Mouse (Mus musculus): ENCODE data around the gene Lrtm2.
A peak's percentile ranks its signal among the peaks of the same experiment; 100 is the strongest.

Gene Lrtm2

DNA sequence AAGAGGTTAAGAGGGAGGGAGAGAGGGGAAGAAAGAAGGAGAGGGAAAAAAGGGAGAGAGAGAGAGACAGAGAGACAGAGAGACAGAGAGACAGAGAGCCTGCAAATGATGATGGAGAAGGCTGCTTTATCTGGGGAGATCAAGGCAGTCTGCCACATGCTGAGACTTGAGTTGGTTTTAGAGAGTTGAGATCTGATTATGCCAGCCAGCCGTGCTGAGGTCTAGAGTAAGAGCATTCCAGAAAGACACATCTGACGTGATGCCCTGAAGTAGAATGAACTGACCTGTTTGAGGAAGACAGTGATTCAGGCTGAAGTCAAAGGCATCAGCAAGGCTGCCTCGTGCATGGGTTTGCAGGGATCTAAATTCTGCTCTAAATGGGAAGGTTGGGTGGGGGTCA is 3.3 kb upstream of the Lrtm2 start:
- no peak for DNase-seq

DNA sequence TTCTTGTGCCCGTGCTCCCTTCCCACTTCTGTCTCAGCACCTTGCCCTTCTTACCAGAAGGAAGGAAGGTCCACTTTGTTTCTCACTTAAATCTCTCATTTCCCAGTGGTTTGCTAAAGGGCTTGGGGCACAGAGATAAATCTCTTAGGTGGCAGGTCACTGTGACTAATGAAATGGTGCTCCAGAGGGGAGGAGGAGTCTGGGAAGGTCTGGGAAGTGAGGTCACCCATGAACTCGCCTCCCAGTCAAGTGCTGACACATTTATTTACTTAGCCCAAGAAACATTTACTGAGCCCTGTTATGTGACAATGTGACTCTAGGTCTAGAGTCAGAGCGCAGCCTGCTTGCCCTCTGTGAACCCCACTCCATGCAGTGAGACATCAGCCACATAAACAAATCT is 2.6 kb upstream of the Lrtm2 start:
- no peak for DNase-seq

DNA sequence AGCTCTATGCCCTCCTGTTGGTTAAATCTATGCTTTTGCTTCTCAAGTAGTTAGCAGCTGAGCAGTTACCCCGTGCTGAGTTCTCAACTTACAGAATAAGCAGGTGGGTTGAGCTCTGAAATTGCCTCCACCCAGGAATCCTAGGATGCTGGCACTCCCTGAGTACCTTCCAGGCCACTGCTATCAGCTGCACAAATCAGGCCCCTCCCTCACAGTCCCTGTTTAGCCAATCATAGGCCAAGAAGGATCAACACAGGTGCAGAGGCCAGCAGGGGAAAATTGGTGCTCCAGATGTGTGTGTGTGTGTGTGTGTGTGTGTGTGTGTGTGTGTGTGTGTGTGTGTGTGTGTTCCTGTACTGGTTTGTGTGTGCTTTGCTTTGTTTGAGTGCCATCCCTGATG is 1.5 kb upstream of the Lrtm2 start:
- DNase-seq = no peak

DNA sequence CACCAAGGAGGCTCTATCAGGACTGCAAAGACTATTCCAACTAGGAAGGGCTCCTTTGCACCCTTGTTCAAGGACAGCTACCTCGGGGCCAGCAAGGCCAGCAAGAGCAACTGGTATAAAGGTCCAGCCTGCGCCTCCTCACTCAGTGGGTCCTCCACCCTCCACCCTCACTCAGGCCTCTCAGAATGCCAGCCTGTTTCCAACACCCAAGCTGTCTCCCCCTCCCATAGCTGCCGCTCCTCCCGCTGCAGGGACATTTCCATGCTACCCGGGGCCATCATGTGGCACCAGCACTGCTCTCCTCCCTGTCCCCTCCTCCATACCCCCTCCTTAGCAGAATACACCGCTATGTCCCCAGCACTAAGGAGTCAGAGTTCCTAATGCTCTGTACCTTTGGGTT is 630 bp downstream of the Lrtm2 start:
- no peak for DNase-seq

DNA sequence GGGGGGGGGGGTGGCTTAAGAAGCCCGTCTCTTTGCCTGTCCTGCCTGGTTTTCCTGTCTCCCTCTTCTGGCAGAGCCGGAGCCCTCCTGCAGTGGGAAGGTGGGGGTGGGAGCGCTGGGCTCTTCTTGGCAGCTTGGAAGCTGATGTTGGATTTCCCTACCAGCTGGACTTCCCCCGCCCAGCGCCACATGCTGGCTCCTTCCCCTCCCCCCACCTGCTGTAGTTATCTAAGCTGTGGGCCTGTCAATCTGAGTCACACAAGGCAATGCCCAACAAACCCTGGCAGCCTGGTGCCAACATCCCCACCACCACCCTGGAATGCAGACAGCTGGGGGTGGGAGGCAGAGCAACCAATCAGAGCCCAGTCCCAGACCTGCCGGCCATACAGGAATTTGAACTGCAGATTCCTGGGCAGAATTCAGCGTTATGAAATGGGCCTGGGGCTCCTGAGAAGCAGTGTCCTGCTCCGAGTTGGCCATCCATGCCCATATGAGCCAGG is 1.3 kb downstream of the Lrtm2 start:
- DNase-seq = peak in 1 of 2 experiments; percentile 42

DNA sequence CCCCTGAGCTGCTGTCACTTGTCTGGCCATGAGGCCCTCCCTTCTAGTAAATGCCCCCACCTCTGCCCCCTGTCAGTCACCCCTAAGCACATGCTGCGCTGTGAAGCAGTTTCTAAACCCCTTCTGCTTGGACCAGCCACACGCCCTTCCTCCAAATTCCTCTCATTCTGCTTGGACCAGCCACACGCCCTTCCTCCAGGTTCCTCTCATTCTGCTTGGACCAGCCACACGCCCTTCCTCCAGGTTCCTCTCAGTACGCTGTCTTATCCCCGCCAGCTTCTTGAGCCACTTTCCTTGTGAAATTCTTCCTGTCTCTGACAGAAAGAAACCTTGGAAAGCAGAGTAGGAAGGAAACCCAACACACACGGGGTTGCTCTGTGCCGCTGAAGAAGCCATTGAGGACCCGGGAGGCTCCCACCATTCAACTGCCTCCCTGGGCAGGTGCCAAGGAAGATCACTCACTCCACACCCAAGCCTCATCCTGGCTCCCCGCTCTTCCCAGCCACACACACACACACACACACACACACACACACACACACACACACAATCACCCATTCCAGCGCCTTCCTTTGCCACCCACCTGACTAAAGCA is 1.9 kb downstream of the Lrtm2 start:
- DNase-seq = no peak

DNA sequence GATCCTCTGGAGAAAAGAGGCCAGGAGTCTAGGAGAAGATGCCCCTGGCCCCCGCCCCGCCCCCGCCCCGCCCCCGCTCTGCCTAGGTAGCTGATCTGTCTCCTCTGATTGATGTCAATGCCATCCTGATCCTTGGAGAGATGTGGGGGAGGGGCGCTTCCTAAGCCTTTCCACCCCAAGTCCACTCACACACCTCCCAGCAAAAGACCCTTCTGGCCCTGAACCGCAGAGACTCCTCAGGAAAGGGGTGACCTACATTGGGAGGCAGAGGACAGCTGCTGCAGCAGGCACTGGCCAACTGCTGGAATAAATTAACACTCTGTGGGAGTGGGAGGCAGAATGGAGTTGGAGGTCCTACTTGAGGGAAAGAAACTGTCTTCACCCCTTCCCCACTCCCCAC is 4.0 kb downstream of the Lrtm2 start:
- no peak for DNase-seq

DNA sequence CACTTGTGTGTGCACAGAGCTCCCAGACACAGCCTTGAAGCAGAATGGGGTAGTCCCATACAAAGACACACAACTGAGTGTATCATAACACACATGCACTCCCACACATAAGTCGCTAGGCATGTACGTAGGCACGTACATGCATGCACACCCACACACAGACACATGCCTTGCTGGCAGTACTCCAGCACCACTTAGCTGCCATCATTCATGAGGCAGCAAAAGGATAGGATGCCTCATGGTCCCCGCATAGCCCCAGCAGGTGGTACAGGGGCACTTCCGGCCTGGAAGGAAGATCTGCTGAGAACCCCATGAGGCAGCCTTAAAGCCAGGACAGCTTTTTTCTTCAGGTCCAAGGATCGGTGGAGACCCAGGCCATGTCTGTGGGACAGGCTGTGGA is 4.6 kb downstream of the Lrtm2 start:
- DNase-seq = no peak

DNA sequence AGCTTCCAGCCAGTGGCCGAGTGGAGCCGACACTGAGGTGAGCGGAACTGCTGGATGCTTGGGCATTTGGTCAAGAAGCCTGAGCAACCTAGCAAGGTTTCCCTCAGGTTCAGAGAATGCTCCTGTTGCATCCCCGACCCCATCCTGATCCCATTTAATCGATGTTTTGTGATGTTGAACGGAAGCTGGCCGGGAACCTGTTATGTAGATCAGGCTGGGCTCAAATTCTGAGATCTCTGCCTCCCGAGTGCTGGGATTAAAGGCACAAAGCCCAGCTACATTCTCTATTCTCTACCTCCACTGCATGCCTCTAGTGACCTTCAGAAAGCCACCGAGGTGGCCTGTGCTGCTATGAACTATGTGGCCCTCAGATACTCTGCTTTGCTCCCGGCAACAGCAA is 5.8 kb downstream of the Lrtm2 start:
- no peak for DNase-seq

DNA sequence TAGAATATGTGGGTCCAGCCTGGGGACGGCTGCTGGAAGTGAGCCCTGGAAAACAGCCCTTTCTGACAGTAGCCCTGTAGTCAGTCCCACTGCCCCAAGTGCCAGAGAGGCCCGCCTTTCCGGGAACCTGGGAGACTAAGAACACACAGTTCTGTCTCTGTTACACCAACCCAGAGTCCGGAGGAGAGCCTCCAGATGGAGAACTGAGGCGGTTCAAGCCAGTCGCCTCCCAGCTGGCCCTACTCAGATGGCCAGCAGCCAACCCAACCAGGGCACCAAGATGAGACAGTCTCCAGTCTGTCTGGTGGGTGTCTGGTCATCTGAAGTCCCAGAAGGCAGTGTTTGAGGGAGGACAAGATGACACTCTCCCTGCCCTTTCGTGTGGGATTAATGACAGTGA is 8.8 kb downstream of the Lrtm2 start:
- no peak for DNase-seq

DNA sequence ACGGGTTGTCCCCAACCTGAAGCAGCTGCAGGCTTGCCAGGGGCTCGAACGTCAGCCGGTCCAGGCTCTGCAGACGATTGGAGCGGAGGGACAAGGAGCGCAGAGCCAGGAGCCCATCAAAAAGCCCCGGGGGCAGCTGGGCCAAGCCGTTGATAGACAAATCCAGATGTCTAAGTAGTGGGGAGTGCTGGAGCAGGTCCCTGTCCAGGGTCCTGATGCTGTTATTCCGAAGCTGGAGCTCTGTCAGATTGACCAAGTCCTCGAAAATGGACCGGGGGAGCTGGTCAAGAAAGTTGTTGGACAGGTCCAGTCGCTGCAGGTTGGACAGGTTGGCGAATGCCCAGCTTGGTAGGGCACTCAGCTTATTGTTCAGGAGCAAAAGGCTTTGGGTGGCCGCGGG is 10.1 kb downstream of the Lrtm2 start:
- no peak for DNase-seq

DNA sequence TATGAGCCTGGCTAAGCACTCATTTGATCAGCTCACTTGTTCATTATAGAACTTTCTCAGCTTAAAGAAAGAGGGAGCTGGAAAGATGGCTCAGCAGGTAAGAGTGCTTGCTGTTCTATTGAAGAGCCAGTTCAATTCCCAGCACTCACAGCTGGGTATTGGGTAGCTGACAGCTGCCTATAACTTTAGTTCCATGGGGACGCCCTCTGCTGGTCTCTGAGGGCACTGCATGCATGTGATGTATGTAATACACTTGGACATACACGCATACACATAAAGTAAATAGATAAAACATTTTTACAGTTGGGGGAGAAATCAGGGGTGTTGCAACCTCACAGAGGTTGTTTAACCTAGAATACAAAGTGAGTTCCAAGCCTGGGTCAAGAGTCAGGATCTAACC is 11.2 kb downstream of the Lrtm2 start:
- no peak for DNase-seq

DNA sequence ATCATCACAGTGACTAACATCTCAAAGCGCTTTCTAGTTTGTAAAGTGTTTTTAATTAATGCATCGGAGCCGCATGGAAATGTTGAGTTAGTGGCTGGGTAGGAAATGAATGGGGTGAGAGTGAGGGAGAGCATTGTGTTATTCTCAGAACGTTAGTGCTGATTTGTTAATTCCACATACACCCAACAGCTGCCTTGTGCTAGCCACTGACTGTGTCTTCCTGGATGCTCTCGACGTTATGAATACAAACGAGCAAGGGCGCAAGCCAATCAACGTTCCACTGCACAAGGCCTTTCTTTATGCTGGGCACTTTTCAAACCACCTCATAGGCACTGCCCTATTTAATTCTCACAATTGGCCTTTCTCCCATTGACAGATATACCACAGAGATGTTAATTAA is 11.8 kb downstream of the Lrtm2 start:
- no peak for DNase-seq

DNA sequence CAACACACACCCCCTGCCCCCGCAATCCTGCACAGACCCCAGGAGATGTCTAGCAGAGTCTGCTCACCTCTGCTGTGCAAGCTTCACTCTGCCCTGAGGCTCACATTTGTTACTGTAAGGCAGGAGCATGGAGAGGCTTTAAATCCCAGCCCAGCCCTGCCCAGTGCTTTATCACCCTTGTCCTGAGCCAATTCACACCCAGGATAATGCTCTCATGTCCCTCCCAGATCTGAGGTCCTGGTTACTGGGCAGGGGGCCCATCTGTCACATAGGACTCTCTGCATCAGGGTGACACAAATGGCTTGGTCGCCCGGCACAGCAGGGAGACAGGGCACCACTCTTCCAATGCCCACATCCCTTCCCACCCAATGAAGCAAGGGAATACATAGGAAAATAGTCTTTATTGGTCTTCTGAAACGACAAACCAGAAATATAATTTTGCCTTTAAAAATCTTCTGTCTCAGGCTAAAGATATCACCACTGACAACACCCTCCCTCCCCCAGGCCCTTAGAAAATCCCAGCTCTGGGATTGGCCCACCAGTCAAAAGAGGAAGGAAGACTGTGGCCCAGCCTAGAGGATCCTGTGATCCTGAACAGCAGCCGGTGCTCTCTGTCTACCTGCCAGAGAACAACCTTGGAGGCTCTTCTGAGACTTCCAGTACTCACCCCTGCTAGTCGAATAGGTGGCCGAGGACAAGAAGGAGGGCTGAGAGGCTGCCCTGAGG is 15.7 kb downstream of the Lrtm2 start:
- DNase-seq = no peak

DNA sequence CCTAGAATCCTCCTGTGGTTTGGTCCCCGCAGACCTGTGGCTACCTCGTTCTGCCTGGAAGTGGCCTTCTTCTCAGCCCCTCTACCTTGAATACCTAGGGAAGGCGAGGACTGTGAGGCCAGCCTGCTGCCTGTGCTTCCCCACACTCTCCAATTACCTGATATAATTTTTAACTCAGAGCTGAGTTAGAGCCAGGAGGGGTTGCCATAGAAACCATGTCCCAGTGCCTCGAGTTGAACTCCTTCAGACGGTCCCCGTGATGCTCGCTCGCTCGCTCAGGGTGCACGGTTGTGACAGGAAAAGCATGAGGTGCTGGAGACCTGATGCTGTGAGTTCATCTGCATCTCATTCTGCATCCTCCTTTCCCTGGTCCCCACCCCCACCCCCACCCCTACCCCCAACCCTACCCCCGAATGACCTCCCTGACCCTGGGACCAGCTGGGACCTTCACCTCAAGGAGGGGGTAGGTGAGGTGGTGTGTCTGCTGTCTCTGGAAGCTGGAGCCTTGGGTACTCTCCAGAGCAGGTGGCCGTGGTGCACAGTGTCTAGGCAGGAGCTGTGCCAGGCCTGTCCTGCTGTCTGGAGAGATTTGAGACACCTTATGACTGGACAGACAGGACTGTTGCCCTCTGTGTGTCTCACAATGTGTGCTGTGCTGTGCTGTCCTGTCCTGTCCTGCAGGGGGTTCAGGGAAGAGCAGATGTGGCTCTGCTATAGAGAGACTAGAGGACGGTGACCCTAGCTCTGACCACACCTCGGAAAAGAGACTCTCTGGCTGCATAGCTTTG is 16.8 kb downstream of the Lrtm2 start:
- no peak for DNase-seq

DNA sequence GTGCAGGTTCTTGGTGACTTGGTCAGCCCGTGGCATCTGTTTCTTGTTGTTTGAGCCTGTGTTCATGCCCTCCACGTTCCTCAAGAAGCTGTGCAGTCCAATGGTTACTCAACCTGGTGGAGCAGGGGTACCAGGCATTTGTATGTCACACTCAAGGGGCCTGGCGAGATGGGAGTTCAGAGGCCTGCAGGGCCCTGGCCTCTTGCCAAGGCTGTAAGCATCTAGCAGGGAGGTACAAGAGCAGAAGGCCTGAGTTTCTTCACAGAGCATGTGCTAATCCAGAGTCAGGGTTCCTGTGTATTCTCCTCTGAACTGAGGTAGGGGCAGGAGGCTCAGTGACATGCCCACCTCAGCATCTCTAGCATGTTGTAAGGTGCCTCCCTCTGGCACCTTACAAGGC is 17.5 kb downstream of the Lrtm2 start:
- peak in 1 of 2 experiments; percentile 45 for DNase-seq

DNA sequence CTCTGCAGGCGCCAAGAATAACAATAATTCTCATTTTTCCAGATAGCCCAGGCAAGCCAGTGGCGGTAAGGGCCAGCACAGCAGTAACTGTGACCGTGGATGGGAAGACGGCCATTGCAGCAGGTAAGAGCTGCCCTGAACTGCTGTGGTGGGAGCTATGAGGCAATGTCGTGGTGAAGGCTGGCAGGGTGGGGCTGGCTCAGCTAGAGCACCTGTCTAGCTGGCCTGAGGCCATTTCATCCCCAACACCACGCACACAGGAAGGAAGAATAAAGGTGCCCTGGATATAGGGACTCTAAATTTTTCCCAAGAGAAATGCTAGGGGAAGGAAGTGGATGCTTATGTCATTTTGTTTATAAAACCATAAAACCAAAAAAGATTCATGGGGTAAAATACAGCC is 18.2 kb downstream of the Lrtm2 start:
- DNase-seq = peak in 1 of 2 experiments; percentile 41

DNA sequence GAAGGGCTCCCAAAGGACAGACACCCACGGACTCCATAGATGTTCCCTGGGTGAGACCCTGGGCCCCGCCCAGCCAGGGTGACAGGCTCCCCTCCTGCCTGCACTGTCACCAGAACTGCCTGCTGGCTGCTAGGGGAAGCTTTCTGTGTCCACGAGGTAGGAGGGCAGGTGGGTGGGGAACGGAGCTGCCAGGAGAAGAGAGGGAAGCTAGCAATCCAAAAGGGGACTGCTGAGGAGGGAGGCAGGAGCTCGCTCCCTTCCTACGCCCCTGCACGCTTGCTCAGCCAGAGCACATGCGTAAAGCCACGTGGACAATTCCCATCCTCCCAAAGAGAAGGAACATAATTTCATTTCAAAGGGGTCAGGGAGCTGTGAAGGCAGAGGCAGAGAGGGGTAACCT is 20.4 kb downstream of the Lrtm2 start:
- peak in 1 of 2 experiments; percentile 1 for DNase-seq

DNA sequence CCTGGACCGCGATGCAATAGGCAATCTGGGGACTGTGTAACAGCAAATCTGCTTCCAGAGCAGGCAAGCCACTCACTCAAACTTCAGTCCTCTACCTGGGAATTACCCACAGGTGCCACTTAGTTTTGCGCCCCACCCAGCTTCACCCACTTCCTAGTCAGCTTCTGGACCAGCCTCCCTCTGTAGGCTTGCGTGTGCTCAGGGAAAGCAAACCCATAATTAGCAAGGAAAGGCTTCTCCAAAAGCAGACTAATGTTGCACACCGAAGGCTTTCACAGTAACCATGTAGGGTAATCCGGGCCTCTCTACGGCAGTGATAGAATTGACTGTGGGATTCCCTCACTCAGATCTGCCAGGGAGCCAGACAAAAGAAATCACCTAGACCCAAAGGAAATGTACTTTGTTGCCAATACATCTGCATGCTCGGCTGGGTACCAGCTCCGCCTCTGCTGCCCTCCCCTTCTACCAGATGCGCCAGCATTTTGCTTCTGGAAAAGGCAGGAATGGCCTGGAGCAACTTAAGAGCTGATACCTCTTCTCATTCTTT is 22.6 kb downstream of the Lrtm2 start:
- no peak for DNase-seq

DNA sequence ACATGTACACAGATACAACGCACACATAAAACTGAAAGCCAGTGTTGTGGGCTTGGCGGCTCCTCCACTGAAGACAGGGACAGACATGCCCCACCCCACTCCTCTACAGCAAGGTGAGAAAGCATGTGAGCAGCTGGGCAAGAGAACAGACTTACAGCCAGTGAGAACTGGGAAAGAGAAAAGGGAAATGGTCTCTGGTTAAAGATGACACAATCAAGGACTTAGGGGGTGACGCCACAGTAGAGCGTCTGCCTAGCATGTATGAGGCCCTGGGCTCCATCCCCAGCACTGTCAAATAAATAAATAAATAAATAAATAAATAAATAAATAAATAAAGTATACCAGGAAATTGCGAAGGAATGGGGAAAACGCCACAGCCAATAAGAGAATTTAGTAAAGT is 27.2 kb downstream of the Lrtm2 start:
- DNase-seq = no peak

DNA sequence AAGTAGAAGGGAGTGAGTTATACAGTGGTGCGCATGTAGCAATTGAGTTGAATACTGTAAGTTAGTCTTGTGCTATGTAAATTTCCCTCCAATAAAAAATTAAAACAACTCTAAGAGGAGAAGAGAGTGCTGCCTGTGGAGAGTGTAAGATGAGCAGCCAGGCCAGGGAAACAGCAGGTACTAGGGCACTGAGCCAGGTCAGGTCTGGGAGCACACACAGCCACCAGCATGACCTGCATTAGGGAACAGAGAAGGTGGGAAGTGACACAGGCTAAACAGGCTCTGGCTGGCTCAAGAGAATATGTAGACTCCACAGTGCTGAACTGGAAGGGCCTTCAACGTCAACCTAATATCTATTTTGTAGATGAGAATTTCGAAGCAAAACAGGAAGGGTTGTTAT is 29.3 kb downstream of the Lrtm2 start:
- DNase-seq = peak; percentile 84 to 85

DNA sequence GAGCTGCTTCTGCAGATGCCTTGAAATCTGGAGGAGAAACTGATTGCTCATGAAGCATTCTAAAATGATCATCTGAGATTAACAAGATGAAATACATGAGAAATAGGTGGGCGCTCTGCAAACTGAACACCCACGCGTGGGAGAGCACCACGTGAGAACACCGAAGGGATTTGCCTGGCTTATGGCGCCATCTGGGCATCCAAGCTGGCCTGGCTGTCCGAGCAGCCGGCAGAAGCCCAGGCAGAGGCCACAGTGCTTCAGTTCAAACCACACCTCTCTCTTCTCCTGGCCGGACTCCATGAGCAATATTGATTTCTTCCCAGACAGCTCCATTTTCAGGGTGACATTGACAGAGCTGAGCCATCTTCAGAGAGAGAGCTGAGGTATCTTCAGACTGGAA is 49.8 kb downstream of the Lrtm2 start:
- DNase-seq = peak; percentile 68 to 73

DNA sequence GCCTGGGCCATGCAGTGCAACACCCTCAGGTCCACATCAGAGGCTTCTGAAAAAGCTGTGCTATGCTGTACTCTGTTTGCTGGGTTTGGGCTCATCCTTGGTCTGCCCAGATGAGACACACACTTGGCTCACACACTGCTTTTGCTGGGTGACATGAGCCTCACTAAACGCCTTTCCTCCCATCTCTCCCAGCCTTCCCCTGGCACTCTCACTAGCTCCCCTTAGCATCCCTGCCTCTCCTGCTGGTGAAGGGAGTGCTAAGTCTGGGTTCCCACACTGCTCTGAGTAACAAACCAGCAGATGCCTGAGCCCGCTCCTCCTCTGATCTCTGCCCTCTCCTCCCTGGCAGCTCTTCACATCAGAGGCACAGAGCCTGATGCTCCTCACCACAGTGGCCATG is 53.9 kb downstream of the Lrtm2 start:
- DNase-seq = no peak

All from cerebellum, postnatal 36 days (tissue).